Mouse (Mus musculus) adrenal gland, postnatal 25 days (tissue): ENCODE measurements at regions not wholly inside any gene's neighbourhood (a gene's known extent, or its start where the extent isn't known, plus 50 kb on each side); places are given as distances from the start of the nearest gene placed in this dataset.
"Not testable (repeated sequence)": the region's sequence is repeated elsewhere in the genome, so short reads cannot be mapped to it uniquely, and the experiment has no call there.

ENCODE experiments used
- DNase-seq: peaks from one replicate; pipeline ENCODE4 v3.0.0; 2021; ENCODE audit warnings: mixed read lengths

GRCm38 (mm10) chr3:21939738-21940137 is 136.7 kb upstream of the Tbl1xr1 start:
- no peak for DNase-seq

GRCm38 (mm10) chr3:21941596-21941995 is 134.9 kb upstream of the Tbl1xr1 start:
- DNase-seq = no peak

GRCm38 (mm10) chr3:21942912-21943311 is 133.5 kb upstream of the Tbl1xr1 start:
- DNase-seq = no peak

GRCm38 (mm10) chr3:21945775-21946174 is 130.7 kb upstream of the Tbl1xr1 start:
- DNase-seq = no peak

GRCm38 (mm10) chr3:21947320-21948073 is 129.0 kb upstream of the Tbl1xr1 start:
- no peak for DNase-seq

GRCm38 (mm10) chr3:21948074-21948659 is 128.3 kb upstream of the Tbl1xr1 start:
- no peak for DNase-seq

GRCm38 (mm10) chr3:21949459-21949858 is 127.0 kb upstream of the Tbl1xr1 start:
- DNase-seq = peak; percentile 24

- no peak for DNase-seq
Measured at GRCm38 (mm10) chr3:21950571-21950970, 125.9 kb upstream of the Tbl1xr1 start.

- no peak for DNase-seq
Measured at GRCm38 (mm10) chr3:21951446-21952285, 124.8 kb upstream of the Tbl1xr1 start.

GRCm38 (mm10) chr3:21952695-21953415 is 123.6 kb upstream of the Tbl1xr1 start:
- DNase-seq = peak; percentile 45

- no peak for DNase-seq
Measured at GRCm38 (mm10) chr3:21953416-21953810, 123.0 kb upstream of the Tbl1xr1 start.

- DNase-seq = no peak
Measured at GRCm38 (mm10) chr3:21955681-21956080, 120.8 kb upstream of the Tbl1xr1 start.

- not testable (repeated sequence) for DNase-seq
Measured at GRCm38 (mm10) chr3:21957105-21957504, 119.3 kb upstream of the Tbl1xr1 start.

GRCm38 (mm10) chr3:21958595-21959286 is 117.7 kb upstream of the Tbl1xr1 start:
- DNase-seq = no peak

- no peak for DNase-seq
Measured at GRCm38 (mm10) chr3:21961091-21961490, 115.4 kb upstream of the Tbl1xr1 start.

- no peak for DNase-seq
Measured at GRCm38 (mm10) chr3:21961746-21962145, 114.7 kb upstream of the Tbl1xr1 start.

- no peak for DNase-seq
Measured at GRCm38 (mm10) chr3:21962360-21962782, 114.1 kb upstream of the Tbl1xr1 start.

GRCm38 (mm10) chr3:21962921-21963732 is 113.3 kb upstream of the Tbl1xr1 start:
- no peak for DNase-seq

- no peak for DNase-seq
Measured at GRCm38 (mm10) chr3:21963733-21964351, 112.6 kb upstream of the Tbl1xr1 start.

GRCm38 (mm10) chr3:21964438-21964837 is 112.0 kb upstream of the Tbl1xr1 start:
- no peak for DNase-seq
